Mouse (Mus musculus): ENCODE measurements around the gene Hdac5.

DNA sequence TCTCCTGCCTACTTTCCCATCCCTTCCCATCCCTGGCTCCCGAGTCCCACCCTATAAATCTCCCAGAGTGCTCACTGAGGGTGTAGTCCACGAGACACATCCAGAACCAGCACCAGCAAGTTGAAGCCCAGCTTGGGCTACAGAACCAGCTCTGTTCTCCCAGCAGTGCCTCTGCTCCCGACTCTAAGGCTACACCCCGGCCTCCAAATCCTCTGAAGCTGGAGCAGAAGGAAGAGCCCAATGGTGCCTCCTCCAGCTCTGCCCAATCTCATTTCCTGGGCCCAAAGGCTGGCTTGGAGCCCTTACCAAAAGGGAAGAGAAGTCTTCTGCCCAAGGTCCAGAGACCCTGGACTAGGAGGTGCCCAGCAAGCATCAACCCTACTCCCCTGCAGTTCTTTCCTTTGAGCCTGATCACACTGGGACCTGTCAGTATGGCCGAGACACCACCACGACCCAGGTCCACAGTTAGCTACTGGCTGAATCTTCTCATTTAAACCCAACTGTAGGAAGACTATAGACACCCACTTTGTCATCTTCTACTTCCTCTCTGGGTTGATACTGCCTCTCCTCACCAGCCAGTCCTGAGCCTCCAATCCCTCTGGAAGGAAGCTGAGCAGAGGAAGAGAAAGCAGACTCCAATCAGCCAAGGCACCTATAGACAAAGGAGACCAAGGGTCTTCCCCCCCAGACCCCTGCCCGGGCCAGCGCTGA is 8.6 kb downstream of the Hdac5 start:
- TF ChIP-seq CTCF (IDR thresholded peaks at IDR 0.05; ENCODE audit: low read depth, low read length), result no peak
- TF ChIP-seq POLR2A (IDR thresholded peaks at IDR 0.05; ENCODE audit: borderline replicate concordance, low read depth, low read length), result no peak
